Mouse (Mus musculus) CD4-positive helper T cell, adult 2 months (primary cell): Measurements from ENCODE around the gene Svs1.

Experiments
- DNase-seq: peaks from one replicate; pipeline ENCODE4 v3.0.0-alpha.2; 2012; ENCODE audit warnings: low read depth, missing footprints, low spot score

The Svs1 gene

DNA sequence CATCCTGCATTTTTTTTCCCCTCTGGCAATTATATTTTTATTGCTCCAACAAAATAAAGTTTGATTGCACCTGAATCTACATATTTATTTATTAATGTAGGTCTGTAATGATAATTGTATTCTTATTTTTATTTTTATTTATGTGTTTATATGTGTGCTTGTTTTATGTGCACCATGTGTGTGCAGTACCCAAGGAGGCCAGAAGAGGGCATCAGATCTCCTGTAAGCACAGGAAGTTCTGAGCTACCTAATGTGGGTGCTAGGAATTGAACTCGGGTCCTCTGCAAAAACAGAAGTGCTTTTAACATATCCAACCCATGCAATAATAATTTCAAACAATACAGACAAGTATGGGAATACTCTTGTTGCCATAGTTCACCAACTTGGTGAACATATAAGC, 23.0 kb downstream of the Svs1 start:
- peak; percentile 35 for DNase-seq

DNA sequence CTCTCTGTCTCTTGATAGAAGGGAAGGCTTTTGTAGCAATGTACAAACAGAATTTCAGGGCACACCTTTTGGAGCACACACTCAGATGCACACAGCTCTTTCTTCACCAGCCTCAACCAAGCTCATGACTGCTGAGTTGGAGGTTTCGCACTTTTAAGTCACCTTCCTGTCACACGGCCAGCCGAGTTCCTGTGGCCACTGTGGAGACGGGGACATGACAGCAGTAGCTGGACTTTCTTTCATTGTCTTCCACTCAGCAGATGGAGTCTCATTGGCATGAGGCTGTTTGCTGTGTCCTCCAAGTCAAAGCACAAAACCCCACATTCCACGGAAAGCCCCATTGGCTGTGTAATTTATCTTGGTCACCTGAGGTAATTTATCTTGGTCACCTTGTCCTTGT, 24.5 kb downstream of the Svs1 start:
- no peak for DNase-seq

DNA sequence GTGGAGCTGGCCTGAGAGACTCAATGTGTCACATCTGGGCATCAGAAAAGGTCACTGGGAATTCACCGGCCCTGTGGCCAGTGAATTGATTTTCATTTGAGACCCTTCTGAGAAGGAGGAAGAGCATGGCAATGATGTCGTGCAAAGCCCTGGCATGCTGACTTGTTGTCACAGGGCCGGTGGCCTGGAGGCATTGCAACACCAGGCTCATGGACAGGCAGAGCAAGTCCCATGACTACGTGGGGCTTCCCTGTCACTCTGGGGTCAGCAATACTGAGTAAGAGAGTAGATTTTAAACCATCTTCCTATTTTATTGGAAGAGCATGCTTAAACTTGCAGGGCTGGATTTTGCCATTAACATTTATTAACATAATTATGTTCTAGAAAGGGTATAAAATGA, 26.4 kb downstream of the Svs1 start:
- no peak for DNase-seq

DNA sequence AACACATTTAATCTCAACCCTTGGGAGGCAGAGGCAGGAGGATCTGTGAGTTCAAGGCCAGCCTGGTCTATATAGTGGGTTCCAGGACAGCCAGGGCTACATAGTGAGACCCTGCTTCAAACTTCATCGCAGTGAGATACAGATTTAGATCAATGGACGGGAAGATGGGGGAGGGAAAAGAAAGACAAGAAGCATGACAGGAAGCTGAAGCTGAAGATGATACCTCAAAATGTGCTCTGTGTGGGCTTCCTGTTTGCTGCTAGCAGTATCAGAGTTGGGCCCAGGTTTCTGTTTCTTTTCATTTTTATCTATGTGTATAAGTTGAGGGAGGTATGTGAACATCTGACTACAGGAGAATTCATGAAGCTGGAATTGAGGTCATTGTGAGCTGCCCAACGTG, 26.8 kb downstream of the Svs1 start:
- DNase-seq, result peak; percentile 70

DNA sequence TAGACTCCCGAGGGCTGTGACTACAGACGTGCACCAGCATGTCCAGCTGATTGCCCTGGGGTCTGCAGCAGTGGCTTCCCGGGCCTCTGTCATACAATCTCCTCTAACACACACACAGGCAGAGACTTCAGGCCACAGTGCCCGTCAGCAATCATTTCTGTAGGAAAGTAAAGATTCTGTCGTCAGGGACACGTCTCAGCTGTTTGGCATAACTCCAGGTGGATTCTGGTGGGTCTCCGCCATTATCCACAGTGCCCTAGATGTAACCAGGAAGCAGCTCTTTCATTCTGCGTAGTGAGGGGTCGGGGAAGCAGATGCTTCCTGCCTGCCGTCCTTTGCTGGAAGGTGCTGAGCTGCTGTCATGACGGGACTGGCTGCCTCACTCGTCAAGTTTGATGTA, 30.5 kb downstream of the Svs1 start:
- peak; percentile 52 for DNase-seq

DNA sequence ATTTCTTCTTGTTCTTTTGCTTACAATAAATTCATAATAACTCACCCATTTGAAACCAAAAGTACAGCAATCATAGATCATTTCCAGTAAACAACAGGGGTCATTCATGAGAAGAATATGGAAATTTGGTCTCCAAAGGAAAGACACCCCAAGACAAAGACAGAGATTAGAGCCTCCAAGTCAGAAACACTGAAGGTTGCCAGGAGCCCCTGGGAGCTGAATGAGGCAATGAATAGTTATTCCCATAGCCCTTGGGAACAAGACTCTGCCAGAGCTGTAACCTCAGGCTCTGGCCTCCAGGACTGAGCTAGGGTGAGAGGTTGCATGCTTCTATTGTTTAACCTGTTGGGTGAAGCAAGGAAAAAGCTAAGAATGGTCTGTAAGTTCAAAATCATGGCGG, 32.7 kb downstream of the Svs1 start:
- no peak for DNase-seq

DNA sequence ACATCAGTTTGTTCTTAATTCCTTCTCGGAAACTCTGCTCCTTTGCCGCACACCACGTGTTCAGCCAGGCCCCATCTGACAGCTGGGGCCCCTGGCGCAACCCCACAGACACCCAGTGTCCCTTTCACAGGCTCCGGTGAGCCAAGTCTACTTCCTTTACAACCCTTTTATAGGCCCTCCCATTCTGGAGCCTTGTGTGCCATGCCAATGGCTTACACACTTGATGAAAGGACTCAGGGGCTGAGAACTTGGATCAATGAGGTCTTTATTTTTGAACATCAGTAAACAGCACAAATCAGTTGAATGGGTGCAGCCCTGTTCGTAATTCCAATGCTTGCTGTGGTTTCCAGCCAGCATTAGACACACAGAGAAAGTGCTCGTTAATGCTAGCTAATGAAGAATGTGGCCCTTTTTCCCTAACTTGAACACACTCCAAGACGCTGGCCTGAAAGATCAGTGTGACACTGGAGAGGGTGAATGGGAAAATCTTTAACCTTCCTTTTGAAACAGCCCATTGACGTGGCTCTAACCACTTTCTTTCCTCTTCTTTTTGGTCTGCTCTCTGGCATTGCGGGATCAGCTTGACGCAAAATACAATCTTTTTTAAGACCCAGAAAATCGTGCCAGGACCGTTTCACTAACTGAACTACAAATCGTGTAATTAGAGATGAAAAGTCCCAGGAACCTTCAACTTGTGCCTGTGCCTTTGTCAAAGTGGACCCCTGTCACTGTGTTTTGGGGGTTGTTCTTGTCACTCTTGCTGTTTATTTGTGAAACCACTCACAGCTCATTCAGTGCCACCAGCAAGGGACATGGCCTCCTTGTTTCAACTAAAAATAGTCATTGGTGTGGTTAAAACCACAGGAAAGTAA, 34.7 kb downstream of the Svs1 start:
- peak; percentile 27 for DNase-seq

DNA sequence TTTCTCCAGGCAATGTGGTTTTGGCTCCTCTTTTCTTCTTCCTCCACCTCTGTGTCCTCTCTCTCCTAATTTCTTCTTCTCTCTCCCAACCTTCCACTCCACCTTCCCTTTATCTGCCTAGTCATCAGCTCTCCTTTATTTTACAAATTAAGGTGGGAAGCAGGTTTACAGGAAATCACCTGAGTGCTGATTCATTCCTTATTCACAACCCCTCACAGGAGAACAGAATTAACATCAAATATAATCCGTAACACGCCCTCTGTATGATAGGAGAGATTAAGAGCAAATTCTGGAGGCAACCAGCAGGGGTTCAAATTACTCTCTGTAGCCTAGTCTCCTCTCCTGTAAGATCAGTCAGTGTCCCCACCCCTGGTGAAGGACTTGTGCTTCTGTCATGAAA, 35.7 kb downstream of the Svs1 start:
- no peak for DNase-seq

DNA sequence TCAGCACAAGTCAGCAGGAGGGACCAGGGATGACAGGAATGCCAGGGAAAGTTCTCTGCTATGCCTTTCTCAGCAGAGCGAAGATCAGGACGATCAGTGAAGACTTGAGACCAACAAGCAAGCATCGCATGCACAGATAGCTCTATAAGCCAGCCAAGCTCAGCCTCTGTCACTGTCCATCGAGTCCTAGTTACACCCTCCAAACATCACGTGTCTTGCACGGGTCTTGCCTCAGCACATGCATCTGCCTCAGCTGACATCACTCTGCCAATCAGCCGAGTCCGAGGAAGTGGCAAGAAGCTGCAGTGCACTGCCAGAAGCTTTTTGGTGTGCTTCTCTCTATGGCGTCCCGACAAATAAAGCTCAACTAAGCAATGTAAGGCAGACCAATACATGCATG, 36.7 kb downstream of the Svs1 start:
- no peak for DNase-seq

DNA sequence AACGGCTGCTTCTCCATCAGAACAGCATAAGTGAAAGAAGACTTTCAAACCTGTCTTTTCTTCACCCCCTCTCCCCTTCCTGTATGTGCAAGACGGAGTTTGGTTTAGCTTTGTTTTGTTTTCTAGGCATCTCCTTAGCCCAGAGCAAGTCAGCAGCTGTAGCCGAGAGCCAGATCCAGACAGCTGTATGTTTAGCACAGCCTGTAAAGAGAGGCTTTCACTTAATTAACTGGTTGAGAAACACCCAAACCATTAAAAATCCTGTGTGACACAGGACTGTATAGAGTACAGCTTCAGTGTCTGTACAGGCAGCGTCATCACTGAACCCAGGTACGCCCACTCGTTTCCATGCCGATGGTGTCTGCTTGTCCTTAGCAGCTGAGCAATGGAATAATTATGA, 38.6 kb downstream of the Svs1 start:
- DNase-seq, result no peak

DNA sequence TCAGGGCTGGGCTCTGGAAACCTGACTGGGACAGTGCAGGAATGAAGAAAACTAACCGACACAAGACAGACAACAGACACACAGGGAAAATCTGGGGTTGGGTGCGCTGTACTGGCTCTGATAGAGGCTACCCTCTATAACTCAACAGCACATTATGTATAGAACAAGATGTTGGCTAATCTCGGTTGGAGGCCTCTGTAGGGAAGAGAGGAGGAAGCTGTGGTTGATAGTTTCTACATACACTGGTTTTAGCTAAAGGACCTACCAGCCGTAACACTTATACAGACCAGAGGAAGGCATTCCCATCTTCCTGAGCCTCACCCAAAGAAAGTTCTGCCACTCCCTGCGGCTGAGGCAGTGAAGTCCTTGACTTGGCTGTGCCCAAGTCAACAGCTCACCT, 39.8 kb downstream of the Svs1 start:
- no peak for DNase-seq

DNA sequence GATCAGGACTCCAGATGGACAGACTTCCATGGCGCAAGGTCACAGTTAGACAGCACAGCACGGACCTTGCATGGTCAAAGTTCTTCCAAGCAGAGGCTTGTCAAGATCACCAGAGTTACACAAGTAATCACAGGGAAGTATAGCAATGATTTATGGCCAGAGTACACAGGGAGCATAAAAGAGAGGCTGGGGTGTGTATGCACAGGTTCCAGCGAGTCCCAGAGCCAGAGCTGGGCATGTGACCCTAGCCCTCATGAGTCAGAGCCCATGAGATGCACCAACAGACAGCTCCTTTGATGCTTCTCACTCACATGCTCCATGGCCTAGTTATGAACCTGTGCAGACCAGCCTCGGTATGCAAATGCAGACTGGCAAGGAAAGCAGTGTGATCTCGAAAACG, 41.4 kb downstream of the Svs1 start:
- no peak for DNase-seq

DNA sequence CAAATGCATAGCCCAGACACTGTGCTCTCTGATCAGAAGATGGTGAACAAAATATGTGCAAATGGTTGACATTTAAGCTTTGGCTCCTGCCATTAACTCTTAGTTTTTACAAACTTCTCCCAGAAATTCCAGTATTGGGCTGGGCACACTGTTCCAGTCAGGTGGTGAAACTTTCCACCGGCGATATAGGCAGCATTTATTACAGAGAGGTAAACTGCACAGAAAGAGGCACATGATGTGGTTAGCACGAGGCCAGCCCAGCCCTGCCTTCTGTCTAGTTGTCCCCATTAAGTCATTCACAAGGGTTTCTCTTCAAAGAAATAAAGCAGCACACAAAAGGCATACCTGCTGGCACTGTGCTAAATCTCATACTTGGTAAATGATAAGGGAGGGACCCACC, 42.0 kb downstream of the Svs1 start:
- no peak for DNase-seq

DNA sequence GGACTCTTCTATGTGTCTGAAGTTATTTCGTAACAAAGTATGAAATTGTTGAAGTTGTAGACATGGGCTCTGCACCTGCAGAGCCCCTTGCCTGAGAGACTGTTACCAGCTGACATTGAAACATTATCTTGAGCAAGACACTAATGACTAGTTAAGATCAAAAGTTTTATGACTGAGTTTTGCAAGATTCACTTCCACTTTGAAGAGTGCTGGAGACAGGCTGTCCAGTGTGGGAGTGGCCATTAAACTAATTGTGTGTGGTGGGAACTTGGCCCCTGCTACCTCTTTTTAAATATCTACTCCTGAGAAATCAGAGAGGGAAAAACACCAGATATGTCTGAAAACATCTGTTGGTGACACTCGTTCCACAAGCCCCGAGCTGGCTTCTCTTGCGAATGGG, 44.6 kb downstream of the Svs1 start:
- DNase-seq, result no peak

DNA sequence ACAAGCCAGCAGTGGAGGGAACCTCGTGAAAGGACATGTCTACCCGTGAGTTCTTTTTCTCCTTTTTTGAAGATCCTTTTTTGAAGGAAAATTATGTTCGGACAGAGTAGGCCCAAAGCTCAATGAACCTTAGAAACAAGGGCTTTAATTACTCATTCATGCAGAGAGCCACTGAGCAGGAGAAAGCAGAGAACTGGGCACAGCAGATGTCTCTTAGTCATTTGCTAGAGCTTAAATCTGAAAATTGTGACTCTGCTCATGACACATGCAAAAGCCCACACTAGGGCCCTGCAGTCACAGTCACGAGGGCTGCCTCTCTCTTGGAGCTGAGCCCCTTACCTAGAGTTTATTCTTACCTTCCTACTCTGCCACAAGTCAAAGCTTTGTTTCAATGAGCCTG, 46.1 kb downstream of the Svs1 start:
- no peak for DNase-seq

DNA sequence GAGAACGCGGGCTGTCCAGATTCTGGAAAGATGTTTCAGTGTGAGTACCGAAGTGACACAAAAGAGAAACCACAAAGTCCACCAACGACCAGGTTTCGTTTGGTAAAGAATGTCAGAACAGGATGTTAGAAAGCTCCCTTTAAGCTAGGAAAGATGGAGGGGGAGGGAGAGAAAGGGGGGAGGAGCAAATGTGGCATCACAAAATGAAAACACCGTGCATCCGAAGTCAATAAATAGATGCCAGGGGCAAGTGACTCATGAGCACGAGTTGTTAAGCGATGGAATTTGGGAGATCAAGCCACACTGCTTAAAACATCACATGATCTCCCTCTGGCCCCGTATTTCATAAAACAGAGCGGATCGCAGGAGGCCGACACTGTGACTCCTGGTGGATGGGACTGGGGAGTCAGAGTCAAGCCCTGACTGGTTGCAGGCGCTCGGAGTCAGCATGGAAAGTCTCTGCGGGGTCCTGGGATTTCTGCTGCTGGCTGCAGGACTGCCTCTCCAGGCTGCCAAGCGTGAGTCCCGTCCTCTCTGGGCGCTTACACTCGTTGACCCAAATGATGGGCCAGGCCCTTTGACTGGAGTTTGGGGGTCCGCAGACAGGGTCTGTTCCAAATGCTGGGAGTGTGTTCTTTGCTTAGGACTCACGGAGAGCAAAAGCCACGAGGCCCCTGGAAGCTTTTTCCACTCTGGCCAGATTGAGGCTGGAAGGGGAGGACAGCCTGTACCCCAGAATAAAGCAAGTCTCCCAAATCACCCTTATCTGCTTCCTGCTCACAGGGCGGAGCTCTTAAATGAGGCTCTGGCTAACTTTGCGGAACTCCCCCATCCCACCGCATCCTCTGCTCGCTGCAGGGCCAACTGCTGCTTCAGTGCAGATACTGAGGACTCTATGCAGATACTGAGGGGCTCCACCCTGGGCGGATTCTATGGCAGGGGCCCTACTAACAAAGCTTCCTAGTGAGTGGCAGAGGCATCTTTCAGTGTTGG, 49.9 kb downstream of the Svs1 start, which contains the start of gene Gpnmb:
Gpnmb (plus strand) TSS at position 272 of the 993 bp plus-strand sequence.
- DNase-seq, result peak; percentile 69

DNA sequence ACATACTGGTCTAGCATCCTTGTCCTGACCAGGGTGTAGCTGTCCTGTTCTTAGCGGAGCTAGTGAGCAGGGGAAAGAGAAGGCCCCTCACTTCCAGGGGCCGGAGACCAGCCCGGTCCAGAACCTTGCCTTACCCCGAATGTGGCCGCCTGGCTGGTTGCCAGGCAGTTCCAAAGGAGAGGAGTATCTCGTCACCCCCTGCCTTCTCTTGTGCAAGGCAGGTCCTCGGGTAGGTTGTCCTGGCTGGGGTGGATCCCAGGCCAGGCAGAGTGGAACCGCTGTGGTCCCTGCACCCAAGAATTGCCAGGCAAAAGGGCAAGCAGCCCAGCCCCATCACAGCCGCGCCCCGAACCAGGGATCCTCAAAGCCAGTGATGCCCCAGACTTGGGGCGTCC, 50.6 kb downstream of the Svs1 start:
- DNase-seq, result no peak

DNA sequence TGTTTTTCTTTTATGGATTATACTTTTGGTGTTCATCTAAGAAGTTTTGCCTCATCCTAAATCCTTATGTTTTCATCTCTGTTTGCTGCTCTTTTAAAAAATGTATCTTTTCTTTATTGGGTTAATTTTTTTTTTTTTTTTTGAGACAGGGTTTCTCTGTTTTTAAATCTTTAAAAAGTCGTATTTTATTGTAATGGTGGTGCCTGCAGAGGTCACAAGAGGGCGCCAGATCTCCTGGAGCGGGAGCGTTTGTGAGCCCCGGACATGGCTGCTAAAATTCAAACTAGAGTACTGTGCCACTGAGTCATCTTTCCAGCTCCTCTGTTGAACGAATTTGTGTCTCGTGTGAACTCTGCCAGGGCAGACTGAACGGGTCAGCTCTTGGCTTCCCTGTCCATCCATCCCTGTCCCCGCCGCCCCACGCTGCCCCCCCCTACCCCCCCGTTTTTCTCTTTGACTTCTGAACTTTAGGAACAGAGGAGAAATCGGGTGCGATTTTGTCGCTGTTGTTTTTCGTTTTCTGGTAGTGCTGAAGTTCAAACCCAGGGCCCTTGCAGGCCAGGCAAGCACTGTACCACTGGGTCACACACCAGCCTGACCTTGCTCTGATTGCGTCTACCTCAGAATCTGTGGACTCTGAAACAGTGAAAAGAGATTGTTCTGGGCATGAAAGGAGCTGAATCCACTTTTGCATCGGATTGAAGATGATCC, 53.0 kb downstream of the Svs1 start:
- DNase-seq, result peak; percentile 74
